Mouse (Mus musculus) cerebellum, adult 9-10 months (tissue): ENCODE results near the gene Rpl5.
"Not testable (repeated sequence)": the region's sequence is repeated elsewhere in the genome, so short reads cannot be mapped to it uniquely, and the experiment has no call there.

Experiments used
- DNase-seq: peaks from one replicate; pipeline ENCODE4 v3.0.0; 2022

Gene Rpl5

GRCm38 (mm10) chr5:107901014-107901615 lies 813 bp downstream of the Rpl5 start:
- no peak for DNase-seq

DNA sequence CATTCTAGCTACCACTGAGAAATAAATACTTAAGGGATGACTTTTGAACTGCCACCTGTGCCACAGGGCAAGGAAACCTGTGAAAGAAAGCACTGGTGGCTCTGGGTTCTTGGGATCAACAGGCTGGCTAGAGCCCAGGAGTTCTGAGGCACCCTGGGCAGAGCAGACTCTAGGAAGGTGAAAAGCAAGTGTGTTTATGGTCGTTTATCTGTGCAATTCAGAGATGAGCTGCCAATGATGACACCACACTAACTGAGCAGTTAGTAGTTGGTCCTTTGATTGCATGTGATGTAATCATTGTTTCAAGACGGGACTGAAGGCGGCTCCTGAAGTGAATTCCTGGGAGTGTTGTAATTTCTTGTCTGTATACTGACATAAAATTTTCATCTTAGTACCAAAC lies 4.0 kb downstream of the Rpl5 start:
- DNase-seq, result peak; percentile 1

DNA sequence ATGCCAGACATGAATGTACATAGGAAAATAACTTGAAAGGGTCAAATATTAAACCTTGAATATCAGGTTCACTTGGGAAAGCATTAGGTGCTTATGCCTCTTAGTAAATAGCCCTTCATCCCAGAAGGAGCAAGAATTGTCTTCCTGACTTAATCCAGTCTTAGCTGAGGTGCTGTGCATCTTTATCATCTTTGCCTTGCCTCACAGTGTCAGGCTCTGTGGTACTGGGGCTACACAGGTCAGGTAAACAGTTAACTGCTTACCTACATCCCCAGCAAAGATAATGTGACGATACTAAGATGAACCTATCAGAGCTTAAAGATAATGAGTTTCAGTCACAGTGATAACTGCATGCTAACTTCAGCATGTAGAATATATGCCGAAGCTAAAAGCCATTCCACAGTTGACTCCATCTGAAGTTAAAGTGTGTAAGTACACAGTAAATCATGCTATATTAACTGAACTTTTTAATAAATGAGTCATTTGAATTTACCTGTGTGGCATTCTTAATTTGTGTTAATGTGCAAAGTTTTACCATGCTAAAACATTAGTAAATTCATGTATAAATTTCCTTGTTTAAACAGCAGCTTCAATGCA lies 8.3 kb downstream of the Rpl5 start:
- DNase-seq, result no peak

DNA sequence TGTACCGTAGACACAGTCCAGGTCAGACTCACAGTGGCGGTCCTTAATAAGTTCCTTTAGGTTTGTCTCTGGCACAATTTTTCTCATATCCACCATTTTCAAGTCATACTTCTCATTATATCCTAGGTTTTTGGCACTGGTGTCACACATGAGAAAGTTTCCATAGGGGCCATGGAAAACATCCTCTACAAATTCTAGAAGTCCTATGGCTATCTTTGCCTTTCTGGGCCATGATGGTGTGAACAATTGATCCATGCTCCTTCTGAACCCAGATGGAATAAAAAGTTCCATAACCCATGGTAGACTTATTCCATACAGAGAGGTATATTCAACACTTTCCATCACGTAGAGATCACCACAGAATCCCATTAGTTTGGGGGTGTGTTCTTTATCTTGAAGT lies 9.4 kb downstream of the Rpl5 start:
- no peak for DNase-seq

DNA sequence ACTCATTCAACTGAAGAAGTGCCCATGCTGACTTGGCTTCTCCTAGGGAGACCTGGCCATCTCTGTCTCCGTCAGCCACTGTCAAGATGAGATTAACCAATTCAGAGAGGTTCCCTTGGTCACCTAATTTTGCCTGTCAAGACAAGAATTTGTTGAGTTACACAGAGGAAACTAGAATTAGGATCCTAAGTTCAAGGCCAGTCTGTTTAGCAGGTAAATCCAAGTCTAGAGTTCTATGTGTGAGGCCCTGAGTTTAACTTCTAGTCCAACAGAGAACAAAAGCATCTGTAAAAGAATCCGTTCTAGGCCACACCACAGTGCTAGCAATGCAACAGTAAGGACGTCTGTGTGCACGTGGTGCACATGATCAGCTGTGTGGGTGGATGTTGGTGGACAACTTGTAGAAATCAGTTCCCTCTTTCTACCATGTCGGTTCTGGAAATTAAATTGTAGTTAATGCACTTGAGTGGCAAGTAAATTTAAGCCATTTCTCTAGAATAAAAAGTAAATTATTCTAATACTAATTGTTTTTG lies 9.8 kb downstream of the Rpl5 start:
- DNase-seq, result no peak

GRCm38 (mm10) chr5:107911012-107911411 lies 10.7 kb downstream of the Rpl5 start:
- no peak for DNase-seq

DNA sequence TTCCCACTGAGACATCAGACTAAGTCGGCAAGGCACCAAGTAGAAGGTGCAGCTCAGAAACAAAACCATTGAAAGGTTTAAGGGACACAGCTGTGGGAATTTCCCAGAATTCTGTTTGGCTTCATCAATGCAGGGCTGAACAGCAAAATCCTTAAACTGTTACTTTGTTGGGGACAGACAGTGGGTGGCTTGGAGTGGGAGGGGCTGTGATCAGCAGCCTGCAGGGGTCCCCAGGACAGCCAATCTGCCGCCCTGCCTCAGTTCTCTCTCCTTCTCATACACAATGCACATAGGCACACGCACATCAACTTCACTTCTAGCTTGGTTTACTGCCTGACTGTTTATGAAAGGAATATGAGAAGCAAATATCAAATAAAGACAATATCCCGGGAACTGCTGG lies 15.0 kb downstream of the Rpl5 start:
- DNase-seq, result no peak

GRCm38 (mm10) chr5:107921400-107922252 lies 21.3 kb downstream of the Rpl5 start:
- DNase-seq, result peak; percentile 94

- DNase-seq, result no peak
These were observed 22.5 kb downstream of the Rpl5 start for GRCm38 (mm10) chr5:107922836-107923235.

GRCm38 (mm10) chr5:107924564-107924963 lies 24.3 kb downstream of the Rpl5 start:
- DNase-seq, result peak; percentile 74

GRCm38 (mm10) chr5:107926550-107927249 lies 26.4 kb downstream of the Rpl5 start:
- no peak for DNase-seq

GRCm38 (mm10) chr5:107932556-107932955 lies 32.3 kb downstream of the Rpl5 start:
- DNase-seq, result peak; percentile 83

- DNase-seq, result no peak
These were observed 33.1 kb downstream of the Rpl5 start for GRCm38 (mm10) chr5:107933202-107933974.

GRCm38 (mm10) chr5:107934770-107935543 lies 34.7 kb downstream of the Rpl5 start:
- DNase-seq, result peak; percentile 28

- DNase-seq, result no peak
These were observed 36.5 kb downstream of the Rpl5 start for GRCm38 (mm10) chr5:107936625-107937389.

DNA sequence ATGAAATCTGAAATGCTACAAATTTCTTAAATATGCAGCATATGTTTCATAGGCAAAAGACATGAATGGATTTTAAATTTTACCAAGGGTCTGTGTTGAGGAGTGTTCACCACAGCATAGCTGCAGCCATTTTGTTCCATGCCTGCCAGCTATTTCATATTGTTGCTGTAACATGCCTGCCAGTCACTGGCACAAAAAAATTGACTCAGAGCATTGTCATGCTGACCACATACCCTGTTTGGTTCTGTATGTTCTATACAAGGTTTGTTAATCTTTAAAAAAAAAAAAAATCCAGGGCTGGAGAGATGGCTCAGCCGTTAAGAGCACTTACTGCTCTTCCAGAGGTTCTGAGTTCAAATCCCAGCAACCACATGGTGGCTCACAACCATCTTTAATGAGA lies 38.2 kb downstream of the Rpl5 start:
- not testable (repeated sequence) for DNase-seq

- DNase-seq, result no peak
These were observed 38.6 kb downstream of the Rpl5 start for GRCm38 (mm10) chr5:107938886-107939285.

DNA sequence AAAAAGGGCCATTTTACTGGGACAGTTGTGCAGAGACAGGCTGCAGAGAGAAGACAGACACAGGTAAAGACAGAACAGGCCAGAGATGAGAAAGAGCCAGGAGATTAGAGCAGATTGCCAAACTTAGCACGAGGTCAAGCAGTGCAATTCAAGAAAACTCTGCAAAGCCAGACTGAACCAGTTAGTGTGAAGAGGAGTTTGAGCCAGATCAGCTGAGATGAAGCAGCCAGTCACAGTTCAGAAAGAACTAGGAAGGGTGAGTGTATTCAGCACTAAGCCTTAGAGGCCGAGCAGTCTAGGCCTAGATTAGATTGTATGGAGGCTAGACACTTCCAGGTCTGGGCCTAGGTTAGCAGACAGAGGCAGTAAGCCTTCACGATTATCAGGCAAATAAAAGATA lies 39.4 kb downstream of the Rpl5 start:
- DNase-seq, result no peak

GRCm38 (mm10) chr5:107941222-107941621 lies 40.9 kb downstream of the Rpl5 start:
- no peak for DNase-seq

GRCm38 (mm10) chr5:107942941-107943340 lies 42.6 kb downstream of the Rpl5 start:
- no peak for DNase-seq

DNA sequence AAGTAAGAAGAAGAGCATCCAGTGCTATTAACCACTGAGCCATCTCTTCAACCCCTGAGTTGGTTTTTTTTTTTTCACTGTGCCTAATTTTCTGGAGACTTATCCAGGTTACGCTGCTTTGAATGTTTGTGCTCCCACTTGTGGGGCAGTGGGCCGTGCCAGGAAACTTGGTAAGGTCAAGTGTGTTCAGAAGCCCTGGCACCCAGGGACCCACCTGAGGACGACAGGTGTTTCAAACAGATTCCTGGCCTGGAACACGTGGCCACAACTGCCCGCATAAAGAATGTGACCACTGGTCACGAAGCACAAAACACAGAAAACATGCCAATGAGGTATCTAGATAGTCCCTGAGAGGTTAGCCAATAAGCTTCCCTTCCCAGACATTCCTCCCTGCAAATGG lies 43.2 kb downstream of the Rpl5 start:
- DNase-seq, result no peak
